Mouse (Mus musculus) layer of hippocampus, adult 6 months (tissue): Measurements from ENCODE around the gene Sephs2. TPM values are rescaled to one million over a fixed set of nuclear protein-coding genes. Genes with fewer than 3 reads are reported as not detected.

Experiments used
- long read RNA-seq, 2 experiments: library from polyadenylated mRNA; unstranded; transcript quantifications; one replicate each; pipeline ENCODE4 v2.0.0; 2019 to 2020
- polyA plus RNA-seq: library from polyadenylated mRNA; unstranded; fragments of <200 nt; fragmentation: Nextera tagmentation; gene quantifications from 2 replicates; pipeline ENCODE4 v1.2.3, GENCODE M21; 2021

Sephs2 gene
- polyA plus RNA-seq = 60.4 and 69.7 TPM in 2 replicates
- long read RNA-seq, experiment 1, transcript Sephs2-201 (1 exons, 2,177 nt) = major isoform, 163 of 163 reads
- long read RNA-seq, experiment 1, partial matches to known transcripts = 0 of 163 reads
- long read RNA-seq, experiment 1, other reads (novel, unspliced or antisense) = 0 of 163 reads
- long read RNA-seq, experiment 2, transcript Sephs2-201 (1 exons, 2,177 nt) = major isoform, 335 of 336 reads
- long read RNA-seq, experiment 2, partial matches to known transcripts = 0 of 336 reads
- long read RNA-seq, experiment 2, other reads (novel, unspliced or antisense) = 1 of 336 reads

DNA sequence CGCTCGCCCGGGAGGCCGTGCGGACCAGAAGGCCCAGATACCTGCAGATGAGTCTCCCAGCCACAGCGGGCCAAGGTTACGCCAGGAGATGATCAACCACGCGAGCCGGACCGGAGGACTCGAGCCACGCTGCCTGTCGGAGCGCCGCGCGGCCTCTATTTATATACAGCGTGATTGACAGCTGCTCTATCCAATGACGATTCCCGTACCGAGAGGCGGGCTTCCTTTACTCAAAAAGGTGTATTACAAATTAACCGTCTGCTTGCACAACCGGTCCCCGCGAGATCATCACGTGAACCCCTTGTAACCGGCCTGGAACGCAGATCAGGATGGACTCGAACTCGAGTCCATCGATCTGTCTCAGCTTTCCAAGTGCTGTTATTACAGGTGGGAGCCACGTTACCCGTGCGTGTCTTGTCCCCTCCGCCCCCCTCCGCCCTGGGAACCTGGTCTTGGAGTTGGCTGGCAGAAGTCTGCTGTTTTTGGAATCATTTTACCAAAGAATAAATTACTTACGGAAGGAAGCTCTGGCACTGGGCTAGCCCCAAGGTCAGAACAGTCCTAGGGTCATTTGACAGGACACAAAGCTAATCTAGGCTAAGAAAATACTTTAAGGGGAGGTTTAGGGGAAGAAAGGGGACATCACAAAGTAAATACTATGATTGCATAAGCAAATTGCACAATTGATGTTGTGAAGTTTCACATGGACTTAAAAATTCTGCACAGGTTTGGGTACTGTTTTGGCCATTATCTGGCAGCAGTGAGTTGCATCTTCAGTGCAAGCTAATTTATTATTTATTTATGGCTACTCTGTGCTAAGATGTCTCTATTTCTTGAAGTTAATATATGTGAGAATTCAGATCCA lies at the start of gene Sephs2:
Sephs2 (minus strand) TSS at position 131 of the 865 bp plus-strand sequence.

DNA sequence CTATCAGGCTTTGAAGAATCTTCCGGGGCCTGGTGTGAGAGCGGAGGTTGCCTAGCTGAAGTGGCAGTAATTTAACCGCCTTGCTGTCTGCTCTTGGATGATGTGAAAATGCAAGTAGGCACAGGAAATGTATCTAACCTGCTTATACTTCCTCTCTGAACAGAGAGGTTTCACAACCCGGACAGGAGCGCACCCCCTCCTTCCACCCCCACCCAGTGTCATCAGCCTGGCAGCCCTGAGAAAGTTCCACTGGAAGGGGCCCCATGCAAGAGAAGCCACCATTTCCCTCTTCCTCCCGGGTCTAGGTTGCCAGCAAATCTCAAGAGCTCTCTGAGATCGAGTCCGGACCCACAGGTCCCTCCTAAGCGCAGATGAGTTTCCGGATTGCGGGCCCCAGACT lies 22.2 kb upstream of the Sephs2 start, which contains the start of gene Itgal:
Itgal (plus strand) TSS at position 163 of the 400 bp plus-strand sequence.

DNA sequence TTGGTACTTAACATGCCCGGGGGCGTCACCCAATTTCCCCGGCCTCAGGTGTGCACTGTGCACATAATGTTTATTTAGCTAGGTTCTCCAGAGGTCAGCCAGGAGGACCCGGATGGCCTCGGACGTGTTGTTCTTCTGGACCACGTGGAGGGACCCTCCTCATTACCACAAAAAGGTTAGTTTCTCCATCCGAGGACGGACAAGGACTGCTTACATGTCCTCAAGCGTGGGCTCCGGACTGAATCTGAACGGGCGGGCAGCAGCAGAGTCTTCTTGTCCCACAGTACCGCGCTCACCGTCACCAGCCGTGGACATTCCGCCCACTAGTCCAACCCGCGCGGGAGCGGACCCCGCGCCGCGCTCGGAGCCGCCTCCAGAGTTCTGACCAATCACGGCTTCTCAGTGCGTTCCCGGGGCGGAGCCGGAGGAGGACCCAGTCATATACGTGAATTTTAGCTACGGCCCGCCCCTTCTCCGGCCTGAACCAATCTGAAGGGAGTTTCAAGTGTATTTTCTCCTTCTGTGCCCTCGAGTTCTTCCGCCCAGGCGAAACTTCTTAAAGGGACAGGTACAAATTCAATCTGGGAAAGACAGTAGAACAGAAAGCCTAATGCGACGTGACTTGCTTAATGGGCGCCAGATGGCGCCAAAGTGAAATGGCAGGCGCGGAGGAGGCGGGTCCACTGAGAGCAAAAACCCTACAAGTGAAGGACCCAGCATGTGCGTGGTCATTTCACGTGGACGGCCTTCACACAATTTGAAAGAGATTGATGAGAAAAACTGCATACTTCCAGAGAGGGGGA lies 13.3 kb downstream of the Sephs2 start, which contains the start of gene Dctpp1:
Dctpp1 (minus strand) TSS at position 401 of the 803 bp plus-strand sequence.

DNA sequence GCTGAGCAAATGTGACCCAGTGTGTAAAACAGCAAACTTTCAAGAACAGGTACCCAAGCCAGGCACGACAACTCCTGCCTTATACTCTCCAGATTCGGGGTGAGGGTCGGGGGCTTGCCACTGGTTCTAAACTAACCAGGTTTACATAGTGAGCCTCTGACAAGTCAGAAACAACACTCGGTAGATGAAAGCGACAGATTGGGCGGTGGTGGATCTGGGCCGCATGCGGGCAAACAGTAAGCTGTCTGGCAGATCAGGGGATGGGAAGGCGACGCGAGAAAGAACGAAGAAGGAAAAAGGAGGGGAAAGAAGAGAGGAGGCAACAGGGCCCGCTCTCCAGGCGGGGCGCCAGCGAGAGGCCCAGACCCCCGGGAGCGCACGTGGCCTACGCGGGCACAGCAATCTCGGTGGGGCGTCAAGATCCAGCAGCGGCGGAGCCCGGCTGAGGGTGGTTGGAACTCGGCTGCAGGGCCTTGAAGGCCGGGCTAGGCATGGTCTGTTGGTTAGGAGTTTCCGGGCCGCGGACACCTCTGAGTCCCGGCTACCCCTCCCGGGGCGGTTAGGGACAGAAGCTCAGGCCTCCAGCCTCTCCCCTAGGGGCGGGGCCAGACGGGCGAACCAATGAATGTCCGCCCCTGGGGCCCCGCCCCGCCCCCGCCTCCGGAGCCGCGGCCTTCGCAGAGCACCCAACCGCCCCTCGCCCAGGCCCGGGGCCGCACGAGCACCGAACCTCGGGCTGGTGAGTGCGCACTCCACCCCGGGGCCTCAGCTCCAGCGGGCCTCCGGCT lies 29.8 kb downstream of the Sephs2 start, which contains the start of gene Zfp771:
Zfp771 (plus strand) TSS at position 405 of the 788 bp plus-strand sequence.

DNA sequence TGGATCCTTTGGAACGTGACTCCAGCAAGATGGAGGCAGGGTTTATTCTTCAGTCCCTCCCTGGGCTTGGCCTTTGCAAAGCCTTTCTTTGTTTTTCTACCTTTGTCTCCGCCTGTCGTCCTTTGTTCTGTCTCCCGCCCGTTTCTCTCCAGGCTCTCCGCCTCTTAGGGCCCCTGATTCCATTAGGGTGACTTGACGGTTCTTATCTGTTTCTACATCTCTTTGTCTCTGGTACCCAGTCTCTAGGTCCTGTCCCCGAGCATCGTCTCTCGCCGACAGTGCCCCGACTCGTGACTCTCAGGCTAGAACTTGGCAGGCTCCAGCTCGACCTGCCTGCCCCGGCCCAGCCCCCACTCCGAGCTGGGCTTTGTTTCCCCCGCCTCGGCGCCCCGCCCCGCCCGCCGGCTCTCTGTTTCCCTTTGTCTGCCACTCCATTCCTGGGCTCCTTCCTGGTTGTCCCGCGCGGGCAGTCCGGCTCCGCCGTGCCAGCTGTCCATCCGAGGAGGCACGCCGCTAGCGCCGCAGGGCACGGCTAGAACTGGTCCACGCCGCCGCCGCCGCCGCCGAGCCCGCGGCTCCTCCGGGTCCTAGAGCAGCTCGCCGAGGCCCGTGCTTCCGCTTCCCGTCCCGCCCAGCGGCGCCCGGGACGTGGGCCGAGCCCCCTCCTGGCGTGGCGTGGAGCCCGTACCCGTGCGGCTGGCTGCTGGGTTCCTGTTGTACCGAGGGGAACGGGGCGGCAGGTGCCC lies 41.1 kb downstream of the Sephs2 start, which contains the start of the genes Zfp553 and Sept1:
Zfp553 (plus strand) TSS at position 440 of the 746 bp plus-strand sequence.
Sept1 (minus strand) TSS at position 509 of the 746 bp plus-strand sequence.

Other genes starting within 250 kb of the Sephs2 start
- gene Maz, start 247.0 kb downstream of the Sephs2 start, polyA plus RNA-seq = 5.6 and 7.1 TPM in 2 replicates
- 15.6 and 17.6 TPM in 2 replicates for gene Kif22, start 231.6 kb downstream of the Sephs2 start, polyA plus RNA-seq
- gene Zg16, start 186.7 kb downstream of the Sephs2 start, polyA plus RNA-seq = not detected in 2 replicates
- gene AI467606, start 182.7 kb downstream of the Sephs2 start, polyA plus RNA-seq = 1.8 and 2.1 TPM in 2 replicates
- 0.89 and 0.97 TPM in 2 replicates for gene Qprt, start 151.8 kb downstream of the Sephs2 start, polyA plus RNA-seq
- gene Spn, start 136.2 kb downstream of the Sephs2 start, polyA plus RNA-seq = 0.06 TPM in 1 of 2 replicates, not detected in the other
- gene Cd2bp2, start 78.0 kb downstream of the Sephs2 start, polyA plus RNA-seq = 30.0 and 34.9 TPM in 2 replicates
- gene Tbc1d10b, start 65.6 kb downstream of the Sephs2 start, polyA plus RNA-seq = 8.5 and 9.3 TPM in 2 replicates
- gene Mylpf, start 65.2 kb downstream of the Sephs2 start, polyA plus RNA-seq = 4.1 and 5.1 TPM in 2 replicates
- 12.1 and 12.3 TPM in 2 replicates for gene Zfp553, start 41.0 kb downstream of the Sephs2 start, polyA plus RNA-seq
- 1.3 and 2.0 TPM in 2 replicates for gene Sept1, start 40.9 kb downstream of the Sephs2 start, polyA plus RNA-seq
- 61.1 and 73.1 TPM in 2 replicates for gene Zfp771, start 29.8 kb downstream of the Sephs2 start, polyA plus RNA-seq
- gene Dctpp1, start 13.3 kb downstream of the Sephs2 start, polyA plus RNA-seq = 66.6 and 67.2 TPM in 2 replicates
- 0.04 and 0.14 TPM in 2 replicates for gene Itgal, start 22.2 kb upstream of the Sephs2 start, polyA plus RNA-seq
- gene Zfp768, start 71.5 kb upstream of the Sephs2 start, polyA plus RNA-seq = 1.9 and 2.1 TPM in 2 replicates
- gene Zfp747, start 102.0 kb upstream of the Sephs2 start, polyA plus RNA-seq = 3.3 and 3.5 TPM in 2 replicates
- 1.6 and 2.0 TPM in 2 replicates for gene 9130019O22Rik, start 113.1 kb upstream of the Sephs2 start, polyA plus RNA-seq
- gene E430018J23Rik, start 119.6 kb upstream of the Sephs2 start, polyA plus RNA-seq = 3.6 TPM in 2 replicates
- gene Zfp764, start 132.8 kb upstream of the Sephs2 start, polyA plus RNA-seq = 2.1 and 3.2 TPM in 2 replicates
- 30.1 and 32.4 TPM in 2 replicates for gene Zfp688, start 148.0 kb upstream of the Sephs2 start, polyA plus RNA-seq
- gene Zfp689, start 175.1 kb upstream of the Sephs2 start, polyA plus RNA-seq = 3.2 TPM in 2 replicates
- 13.1 and 16.1 TPM in 2 replicates for gene Prr14, start 185.6 kb upstream of the Sephs2 start, polyA plus RNA-seq
- 4.1 and 5.4 TPM in 2 replicates for gene Fbrs, start 205.1 kb upstream of the Sephs2 start, polyA plus RNA-seq
- 11.6 and 14.6 TPM in 2 replicates for gene Srcap, start 237.9 kb upstream of the Sephs2 start, polyA plus RNA-seq
- 1.3 and 2.9 TPM in 2 replicates for gene Gm42715, start 245.5 kb upstream of the Sephs2 start, polyA plus RNA-seq